Mouse (Mus musculus): ENCODE measurements around the gene Klhl1. TPM values are rescaled to one million over a fixed set of nuclear protein-coding genes. Genes with fewer than 3 reads are reported as not detected.
"Not testable (repeated sequence)": the region's sequence is repeated elsewhere in the genome, so short reads cannot be mapped to it uniquely, and the experiment has no call there.

Gene Klhl1
- polyA plus RNA-seq, 1 experiment from 2014 or later = not detected

GRCm38 (mm10) chr14:96392032-96392737 is 126.7 kb downstream of the Klhl1 start:
- Histone ChIP-seq H3K4me1 (ENCODE audit: control insufficient read depth, insufficient read depth, low read length) (no peaks in the 10 kb centered on the region), H3K9ac (ENCODE audit: low read depth, low read length) (no peak overlapping the region), H3K9me3 (ENCODE audit: control insufficient read depth, low read length) (no peaks in the 10 kb centered on the region), H3K36me3 (ENCODE audit: control insufficient read depth, insufficient read depth, low read length) (no peaks in the 10 kb centered on the region), H3K27ac (ENCODE audit: low read depth, low read length) (no peak overlapping the region), H3K4me2 (replicated peaks; ENCODE audit: low read depth, low read length) (no peak overlapping the region), H3K27me3 (ENCODE audit: control insufficient read depth, insufficient read depth, low read length) (no peaks in the 10 kb centered on the region), H3K4me3 (ENCODE audit: low read length) (no peak overlapping the region)
- ATAC-seq (ENCODE audit: low FRiP score, low TSS enrichment) = no peak

DNA sequence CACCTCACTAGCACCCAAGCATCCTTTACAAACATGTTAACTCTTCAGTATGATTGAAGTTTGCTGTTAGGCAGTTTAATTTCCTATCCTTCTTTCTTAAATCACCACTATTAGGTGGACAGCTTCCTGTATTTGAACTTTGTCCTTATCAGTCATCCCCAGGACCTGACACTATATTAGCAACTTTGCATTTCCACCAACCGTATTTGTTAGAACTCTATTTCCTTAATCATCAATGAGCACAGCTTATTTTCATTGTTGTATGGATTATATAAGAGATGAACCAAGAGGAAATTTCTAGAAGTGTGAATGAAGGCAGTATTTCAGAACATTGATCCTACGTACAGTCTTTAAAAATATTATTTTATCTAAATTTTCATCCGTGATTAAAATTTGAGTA is 156.2 kb downstream of the Klhl1 start:
- no peaks in the 10 kb centered on the region for H3K9me3 ChIP-seq (ENCODE audit: control insufficient read depth, low read length)
- no peak overlapping the region for H3K4me2 ChIP-seq (replicated peaks; ENCODE audit: low read depth, low read length)
- H3K4me3 ChIP-seq (ENCODE audit: low read length) = no peak overlapping the region
- H3K4me1 ChIP-seq (ENCODE audit: control insufficient read depth, insufficient read depth, low read length) = no peaks in the 10 kb centered on the region
- no peaks in the 10 kb centered on the region for H3K27me3 ChIP-seq (ENCODE audit: control insufficient read depth, insufficient read depth, low read length)
- WGBS = 88% methylated on average over 3 of the region's 3 CpGs
- no peak for ATAC-seq (ENCODE audit: low FRiP score, low TSS enrichment)
- H3K9ac ChIP-seq (ENCODE audit: low read depth, low read length) = no peak overlapping the region
- no peak overlapping the region for H3K27ac ChIP-seq (ENCODE audit: low read depth, low read length)
- no peaks in the 10 kb centered on the region for H3K36me3 ChIP-seq (ENCODE audit: control insufficient read depth, insufficient read depth, low read length)

GRCm38 (mm10) chr14:96348220-96348619 is 170.7 kb downstream of the Klhl1 start:
- Histone ChIP-seq H3K9ac (ENCODE audit: low read depth, low read length) (no peak overlapping the region), H3K36me3 (ENCODE audit: control insufficient read depth, insufficient read depth, low read length) (no peaks in the 10 kb centered on the region), H3K27me3 (ENCODE audit: control insufficient read depth, insufficient read depth, low read length) (no peaks in the 10 kb centered on the region), H3K4me3 (ENCODE audit: low read length) (no peak overlapping the region), H3K4me2 (replicated peaks; ENCODE audit: low read depth, low read length) (no peak overlapping the region), H3K4me1 (ENCODE audit: control insufficient read depth, insufficient read depth, low read length) (no peaks in the 10 kb centered on the region), H3K27ac (ENCODE audit: low read depth, low read length) (no peak overlapping the region), H3K9me3 (ENCODE audit: control insufficient read depth, low read length) (no peaks in the 10 kb centered on the region)
- 89% methylated on average over 1 of the region's 1 CpGs for WGBS
- no peak for ATAC-seq (ENCODE audit: low FRiP score, low TSS enrichment)

GRCm38 (mm10) chr14:96331069-96331468 is 187.8 kb downstream of the Klhl1 start:
- H3K9me3 ChIP-seq (ENCODE audit: control insufficient read depth, low read length) = no peaks in the 10 kb centered on the region
- no peak overlapping the region for H3K27ac ChIP-seq (ENCODE audit: low read depth, low read length)
- WGBS = 78% methylated on average over 4 of the region's 4 CpGs
- no peak overlapping the region for H3K4me2 ChIP-seq (replicated peaks; ENCODE audit: low read depth, low read length)
- H3K4me1 ChIP-seq (ENCODE audit: control insufficient read depth, insufficient read depth, low read length) = no peaks in the 10 kb centered on the region
- no peak for ATAC-seq (ENCODE audit: low FRiP score, low TSS enrichment)
- H3K27me3 ChIP-seq (ENCODE audit: control insufficient read depth, insufficient read depth, low read length) = no peaks in the 10 kb centered on the region
- no peaks in the 10 kb centered on the region for H3K36me3 ChIP-seq (ENCODE audit: control insufficient read depth, insufficient read depth, low read length)
- H3K4me3 ChIP-seq (ENCODE audit: low read length) = no peak overlapping the region
- H3K9ac ChIP-seq (ENCODE audit: low read depth, low read length) = no peak overlapping the region

DNA sequence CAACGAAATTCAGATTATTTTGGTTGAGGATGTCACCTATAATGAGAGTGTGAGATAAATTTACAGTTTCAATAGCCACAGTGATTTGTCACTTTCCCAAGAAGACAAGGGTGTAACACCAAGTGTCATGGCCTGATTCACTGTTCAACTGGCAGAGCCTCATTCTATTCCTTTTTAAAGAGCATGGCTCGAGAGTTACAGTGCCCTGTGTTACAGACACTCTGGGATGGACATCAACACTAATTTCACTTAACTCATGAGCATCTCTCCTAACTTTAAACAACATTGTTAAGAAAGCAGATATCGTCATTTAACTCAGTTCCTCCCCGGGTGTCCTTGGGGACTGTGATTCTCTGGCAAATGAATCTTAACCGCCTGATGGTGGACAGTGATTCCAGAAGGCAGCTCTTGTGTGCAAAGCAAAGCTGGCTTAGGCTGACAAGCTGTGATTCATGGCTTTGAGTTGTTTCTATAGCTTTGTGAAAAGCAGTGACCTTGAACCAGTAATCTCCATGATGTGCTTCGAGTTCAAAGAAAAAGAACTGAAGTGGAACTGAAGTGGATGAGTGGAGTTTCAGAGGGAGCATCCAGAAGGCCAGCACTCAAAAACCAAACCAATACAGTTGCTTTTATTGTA is 301.0 kb downstream of the Klhl1 start:
- H3K9ac ChIP-seq (ENCODE audit: low read depth, low read length) = no peak overlapping the region
- H3K27me3 ChIP-seq (ENCODE audit: control insufficient read depth, insufficient read depth, low read length) = no peaks in the 10 kb centered on the region
- no peaks in the 10 kb centered on the region for H3K9me3 ChIP-seq (ENCODE audit: control insufficient read depth, low read length)
- H3K4me3 ChIP-seq (ENCODE audit: low read length) = no peak overlapping the region
- 31% methylated on average over 6 of the region's 6 CpGs for WGBS
- no peak overlapping the region for H3K27ac ChIP-seq (ENCODE audit: low read depth, low read length)
- no peak overlapping the region for H3K4me2 ChIP-seq (replicated peaks; ENCODE audit: low read depth, low read length)
- ATAC-seq (ENCODE audit: low FRiP score, low TSS enrichment) = peak; percentile 98
- H3K4me1 ChIP-seq (ENCODE audit: control insufficient read depth, insufficient read depth, low read length) = no peaks in the 10 kb centered on the region
- H3K36me3 ChIP-seq (ENCODE audit: control insufficient read depth, insufficient read depth, low read length) = no peaks in the 10 kb centered on the region

- WGBS = 92% methylated on average over 14 of the region's 16 CpGs
- H3K27me3 ChIP-seq (ENCODE audit: control insufficient read depth, insufficient read depth, low read length); H3K4me1 ChIP-seq (ENCODE audit: control insufficient read depth, insufficient read depth, low read length); H3K4me2 ChIP-seq (replicated peaks; ENCODE audit: low read depth, low read length); H3K9ac ChIP-seq (ENCODE audit: low read depth, low read length); H3K9me3 ChIP-seq (ENCODE audit: control insufficient read depth, low read length); ATAC-seq (ENCODE audit: low FRiP score, low TSS enrichment); H3K27ac ChIP-seq (ENCODE audit: low read depth, low read length); H3K36me3 ChIP-seq (ENCODE audit: control insufficient read depth, insufficient read depth, low read length); H3K4me3 ChIP-seq (ENCODE audit: low read length): not testable (repeated sequence)
Observed at GRCm38 (mm10) chr14:96194795-96195194, 324.1 kb downstream of the Klhl1 start.

- Histone ChIP-seq H3K4me1 (ENCODE audit: control insufficient read depth, insufficient read depth, low read length) (no peaks in the 10 kb centered on the region), H3K9me3 (ENCODE audit: control insufficient read depth, low read length) (no peaks in the 10 kb centered on the region), H3K36me3 (ENCODE audit: control insufficient read depth, insufficient read depth, low read length) (no peaks in the 10 kb centered on the region), H3K27ac (ENCODE audit: low read depth, low read length) (no peak overlapping the region), H3K4me2 (replicated peaks; ENCODE audit: low read depth, low read length) (no peak overlapping the region), H3K27me3 (ENCODE audit: control insufficient read depth, insufficient read depth, low read length) (no peaks in the 10 kb centered on the region), H3K4me3 (ENCODE audit: low read length) (no peak overlapping the region), H3K9ac (ENCODE audit: low read depth, low read length) (no peak overlapping the region)
- WGBS = 82% methylated on average over 2 of the region's 2 CpGs
- ATAC-seq (ENCODE audit: low FRiP score, low TSS enrichment) = no peak
Observed at GRCm38 (mm10) chr14:96174546-96174945, 344.4 kb downstream of the Klhl1 start.

GRCm38 (mm10) chr14:96143137-96143536 is 375.8 kb downstream of the Klhl1 start:
- no peak for ATAC-seq (ENCODE audit: low FRiP score, low TSS enrichment)
- H3K4me3 ChIP-seq (ENCODE audit: low read length) = no peak overlapping the region

DNA sequence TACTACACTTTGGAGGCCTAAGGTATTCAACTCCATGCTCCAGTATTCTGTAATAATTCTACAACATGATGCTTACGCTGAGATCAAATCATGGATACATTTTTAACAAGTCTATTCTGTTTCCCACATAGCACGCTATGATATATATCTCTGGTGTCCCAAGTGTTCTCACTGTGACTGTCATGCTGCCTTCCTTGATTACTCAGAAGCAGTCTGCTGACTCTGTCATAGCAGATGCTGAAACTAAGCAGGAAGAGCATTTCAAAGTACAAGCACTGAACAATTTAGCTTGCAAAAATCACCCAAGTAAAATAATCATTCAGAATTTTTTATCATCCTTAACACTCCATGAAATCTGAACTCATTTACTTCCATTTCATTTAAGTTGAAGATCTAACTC is 378.7 kb downstream of the Klhl1 start:
- no peak overlapping the region for H3K27ac ChIP-seq (ENCODE audit: low read depth, low read length)
- no peak overlapping the region for H3K4me2 ChIP-seq (replicated peaks; ENCODE audit: low read depth, low read length)
- no peak for ATAC-seq (ENCODE audit: low FRiP score, low TSS enrichment)
- H3K36me3 ChIP-seq (ENCODE audit: control insufficient read depth, insufficient read depth, low read length) = no peaks in the 10 kb centered on the region
- H3K9me3 ChIP-seq (ENCODE audit: control insufficient read depth, low read length) = no peaks in the 10 kb centered on the region
- no peaks in the 10 kb centered on the region for H3K4me1 ChIP-seq (ENCODE audit: control insufficient read depth, insufficient read depth, low read length)
- H3K27me3 ChIP-seq (ENCODE audit: control insufficient read depth, insufficient read depth, low read length) = no peaks in the 10 kb centered on the region
- WGBS = 92% methylated on average over 2 of the region's 2 CpGs
- H3K9ac ChIP-seq (ENCODE audit: low read depth, low read length) = no peak overlapping the region
- H3K4me3 ChIP-seq (ENCODE audit: low read length) = no peak overlapping the region

More at GRCm38 (mm10) chr14:96143137-96143536, 375.8 kb downstream of the Klhl1 start:
- H3K27ac ChIP-seq (ENCODE audit: low read depth, low read length) = no peak overlapping the region
- no peaks in the 10 kb centered on the region for H3K9me3 ChIP-seq (ENCODE audit: control insufficient read depth, low read length)
- no peaks in the 10 kb centered on the region for H3K36me3 ChIP-seq (ENCODE audit: control insufficient read depth, insufficient read depth, low read length)
- no peak overlapping the region for H3K4me2 ChIP-seq (replicated peaks; ENCODE audit: low read depth, low read length)
- H3K9ac ChIP-seq (ENCODE audit: low read depth, low read length) = no peak overlapping the region
- H3K27me3 ChIP-seq (ENCODE audit: control insufficient read depth, insufficient read depth, low read length) = no peaks in the 10 kb centered on the region
- no peaks in the 10 kb centered on the region for H3K4me1 ChIP-seq (ENCODE audit: control insufficient read depth, insufficient read depth, low read length)
- WGBS = 71% methylated on average over 9 of the region's 9 CpGs

All from kidney, embryonic 14.5 days (tissue).